Mouse (Mus musculus) right cerebral cortex, postnatal 14 days (tissue): ENCODE measurements around the gene Usp46.

Source experiments
- DNase-seq: peaks from one replicate; pipeline ENCODE4 v3.0.0; 2022

Gene Usp46

DNA sequence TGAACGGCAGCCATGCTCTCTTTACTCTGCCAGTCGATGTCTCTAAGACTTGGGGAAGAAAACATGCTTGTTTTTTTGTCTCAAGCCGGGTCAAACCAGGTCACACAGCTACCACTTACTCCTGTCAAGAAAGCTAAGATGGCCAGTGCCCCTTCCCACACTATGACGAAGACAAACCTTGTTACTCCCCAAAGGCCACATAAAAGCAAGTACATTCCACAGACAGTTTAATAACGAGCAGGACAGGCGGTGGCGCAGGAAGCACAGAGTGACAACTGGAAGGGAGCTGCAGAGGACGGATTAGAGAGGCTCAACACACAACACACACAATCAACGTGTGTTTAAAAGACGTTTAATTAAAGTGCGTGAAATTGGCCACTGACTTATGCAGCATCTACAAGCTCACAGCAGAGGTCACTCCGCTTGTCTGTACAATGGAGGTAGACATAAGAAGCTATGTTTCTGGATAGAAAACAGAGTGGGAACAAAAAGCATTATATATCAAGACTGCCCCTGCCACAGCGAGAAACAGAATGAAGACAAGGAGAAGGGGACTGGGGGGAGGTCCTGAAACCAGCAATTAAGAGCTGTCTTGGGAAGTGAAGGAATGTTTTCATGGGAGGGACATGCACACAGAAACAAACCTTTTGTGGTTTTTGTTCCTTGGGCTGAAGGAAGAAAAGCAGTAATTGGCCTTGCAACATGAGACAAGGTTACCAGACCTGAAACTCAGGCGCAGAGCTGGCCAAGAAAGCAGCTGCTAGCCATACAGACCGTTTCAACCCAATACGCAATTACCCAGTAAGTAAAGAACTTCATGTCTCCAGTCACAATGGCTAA lies 117.2 kb downstream of the Usp46 start:
- no peak for DNase-seq
